Mouse (Mus musculus): Measurements from ENCODE around the gene Xrcc1. TPM values are rescaled to one million over a fixed set of nuclear protein-coding genes. Genes with fewer than 3 reads are reported as not detected.

The Xrcc1 gene
- polyA plus RNA-seq, 1 experiment = 52.3 TPM

- TF ChIP-seq CTCF (IDR thresholded peaks at IDR 0.05; ENCODE audit: extremely low read depth, insufficient read depth, insufficient read length, insufficient replicate concordance) = no peak
- no peak for TF ChIP-seq POLR2A (IDR thresholded peaks at IDR 0.05; ENCODE audit: low read depth, low read length)
- DNase-seq (ENCODE audit: low read depth in 1 of 2, low spot score in 2 of 2) = no peak
- H3K4me1 ChIP-seq (ENCODE audit: control insufficient read depth, insufficient read depth, insufficient read length) = peaks cover 8% of the 10 kb centered on the region; the same call in 1 of the 2 replicates
- H3K4me3 ChIP-seq (ENCODE audit: extremely low read depth, insufficient read depth, insufficient read length) = no peak overlapping the region
- H3K36me3 ChIP-seq (ENCODE audit: control insufficient read depth, insufficient read depth, low read length) = peaks cover 2% of the 10 kb centered on the region; the same call in 1 of the 2 replicates
- 77% methylated on average over 2 of the region's 2 CpGs for WGBS
- no peaks in the 10 kb centered on the region for H3K27me3 ChIP-seq (ENCODE audit: control insufficient read depth, insufficient read depth, low read length)
- no peak overlapping the region for H3K27ac ChIP-seq (ENCODE audit: insufficient read depth, low read length)
These were observed 1.6 kb upstream of the Xrcc1 start for GRCm38 (mm10) chr7:24544506-24544905.

GRCm38 (mm10) chr7:24546634-24547389, 723 bp downstream of the Xrcc1 start:
- Histone ChIP-seq H3K4me3 (ENCODE audit: extremely low read depth, insufficient read depth, insufficient read length) (peak overlapping the region; percentile 94), H3K27ac (ENCODE audit: insufficient read depth, low read length) (peak overlapping the region; percentile 92), H3K36me3 (ENCODE audit: control insufficient read depth, insufficient read depth, low read length) (peaks cover 2% of the 10 kb centered on the region; the same call in 1 of the 2 replicates), H3K27me3 (ENCODE audit: control insufficient read depth, insufficient read depth, low read length) (no peaks in the 10 kb centered on the region), H3K4me1 (ENCODE audit: control insufficient read depth, insufficient read depth, insufficient read length) (peaks cover 8% of the 10 kb centered on the region; the same call in 1 of the 2 replicates)
- TF ChIP-seq POLR2A (IDR thresholded peaks at IDR 0.05; ENCODE audit: low read depth, low read length) (peak; percentile 1; the same call in 1 of the 2 replicates), CTCF (IDR thresholded peaks at IDR 0.05; ENCODE audit: extremely low read depth, insufficient read depth, insufficient read length, insufficient replicate concordance) (no peak)
- WGBS = 1% methylated on average over 57 of the region's 57 CpGs
- peak; percentile 98 to 99 for DNase-seq (ENCODE audit: low read depth in 1 of 2, low spot score in 2 of 2)

GRCm38 (mm10) chr7:24547534-24548036, 1.5 kb downstream of the Xrcc1 start:
- 31% methylated on average over 13 of the region's 13 CpGs for WGBS

GRCm38 (mm10) chr7:24551985-24552759, 6.1 kb downstream of the Xrcc1 start:
- TF ChIP-seq CTCF (IDR thresholded peaks at IDR 0.05; ENCODE audit: extremely low read depth, insufficient read depth, insufficient read length, insufficient replicate concordance) (no peak), POLR2A (IDR thresholded peaks at IDR 0.05; ENCODE audit: low read depth, low read length) (no peak)
- no peak for DNase-seq (ENCODE audit: low read depth in 1 of 2, low spot score in 2 of 2)
- Histone ChIP-seq H3K36me3 (ENCODE audit: control insufficient read depth, insufficient read depth, low read length) (peaks cover 8% of the 10 kb centered on the region), H3K4me3 (ENCODE audit: extremely low read depth, insufficient read depth, insufficient read length) (no peak overlapping the region), H3K4me1 (ENCODE audit: control insufficient read depth, insufficient read depth, insufficient read length) (peaks cover 9% of the 10 kb centered on the region; the same call in 1 of the 2 replicates), H3K27me3 (ENCODE audit: control insufficient read depth, insufficient read depth, low read length) (no peaks in the 10 kb centered on the region), H3K27ac (ENCODE audit: insufficient read depth, low read length) (no peak overlapping the region)
- 87% methylated on average over 12 of the region's 12 CpGs for WGBS

More at GRCm38 (mm10) chr7:24547534-24548036, 1.5 kb downstream of the Xrcc1 start:
- H3K4me1 ChIP-seq (ENCODE audit: control insufficient read depth, insufficient read depth, insufficient read length) = peaks cover 8% of the 10 kb centered on the region; the same call in 1 of the 2 replicates
- H3K27me3 ChIP-seq (ENCODE audit: control insufficient read depth, insufficient read depth, low read length) = no peaks in the 10 kb centered on the region
- no peak for DNase-seq (ENCODE audit: low read depth in 1 of 2, low spot score in 2 of 2)
- peak overlapping the region; percentile 65; the same call in 1 of the 2 replicates for H3K27ac ChIP-seq (ENCODE audit: insufficient read depth, low read length)
- peaks cover 6% of the 10 kb centered on the region for H3K36me3 ChIP-seq (ENCODE audit: control insufficient read depth, insufficient read depth, low read length)
- H3K4me3 ChIP-seq (ENCODE audit: extremely low read depth, insufficient read depth, insufficient read length) = peak overlapping the region; percentile 94
- TF ChIP-seq POLR2A (IDR thresholded peaks at IDR 0.05; ENCODE audit: low read depth, low read length) = no peak
- no peak for TF ChIP-seq CTCF (IDR thresholded peaks at IDR 0.05; ENCODE audit: extremely low read depth, insufficient read depth, insufficient read length, insufficient replicate concordance)

GRCm38 (mm10) chr7:24555786-24556185, 9.7 kb downstream of the Xrcc1 start:
- Histone ChIP-seq H3K27ac (ENCODE audit: insufficient read depth, low read length) (no peak overlapping the region), H3K27me3 (ENCODE audit: control insufficient read depth, insufficient read depth, low read length) (no peaks in the 10 kb centered on the region), H3K4me1 (ENCODE audit: control insufficient read depth, insufficient read depth, insufficient read length) (peaks cover 4% of the 10 kb centered on the region; the same call in 1 of the 2 replicates), H3K36me3 (ENCODE audit: control insufficient read depth, insufficient read depth, low read length) (peaks cover 8% of the 10 kb centered on the region), H3K4me3 (ENCODE audit: extremely low read depth, insufficient read depth, insufficient read length) (no peak overlapping the region)
- TF ChIP-seq POLR2A (IDR thresholded peaks at IDR 0.05; ENCODE audit: low read depth, low read length) (no peak), CTCF (IDR thresholded peaks at IDR 0.05; ENCODE audit: extremely low read depth, insufficient read depth, insufficient read length, insufficient replicate concordance) (no peak)
- no peak for DNase-seq (ENCODE audit: low read depth in 1 of 2, low spot score in 2 of 2)
- 62% methylated on average over 10 of the region's 10 CpGs for WGBS

GRCm38 (mm10) chr7:24561450-24561849, 15.4 kb downstream of the Xrcc1 start:
- 85% methylated on average over 4 of the region's 4 CpGs for WGBS

More at GRCm38 (mm10) chr7:24561450-24561849, 15.4 kb downstream of the Xrcc1 start:
- H3K27me3 ChIP-seq (ENCODE audit: control insufficient read depth, insufficient read depth, low read length) = no peaks in the 10 kb centered on the region
- H3K36me3 ChIP-seq (ENCODE audit: control insufficient read depth, insufficient read depth, low read length) = peaks cover 3% of the 10 kb centered on the region; the same call in 1 of the 2 replicates
- no peak for DNase-seq (ENCODE audit: low read depth in 1 of 2, low spot score in 2 of 2)
- TF ChIP-seq CTCF (IDR thresholded peaks at IDR 0.05; ENCODE audit: extremely low read depth, insufficient read depth, insufficient read length, insufficient replicate concordance) (no peak), POLR2A (IDR thresholded peaks at IDR 0.05; ENCODE audit: low read depth, low read length) (no peak)
- H3K4me1 ChIP-seq (ENCODE audit: control insufficient read depth, insufficient read depth, insufficient read length) = peaks cover 9% of the 10 kb centered on the region; the same call in 1 of the 2 replicates
- peak overlapping the region; percentile 36; the same call in 1 of the 2 replicates for H3K27ac ChIP-seq (ENCODE audit: insufficient read depth, low read length)
- no peak overlapping the region for H3K4me3 ChIP-seq (ENCODE audit: extremely low read depth, insufficient read depth, insufficient read length)

All from spleen, adult 2 months (tissue).